Mouse (Mus musculus) lung, embryonic 16.5 days (tissue): ENCODE data around the gene Dennd4a. TPM values are rescaled to one million over a fixed set of nuclear protein-coding genes. Genes with fewer than 3 reads are reported as not detected.
A peak's percentile ranks its signal among the peaks of the same experiment; 100 is the strongest.

Source experiments
- ATAC-seq: fragments of 200-750 bp; cut with Nextera tagmentation; 2 replicates; pipeline ENCODE4 v1.8.0; 2017; ENCODE audit warnings: low read depth, mild to moderate bottlenecking, moderate library complexity
- H3K27ac ChIP-seq: fragments of 300-500 bp; sonication (generic); 2 replicates; pipeline ENCODE4 v1.5.1; 2014; ENCODE audit warnings: mild to moderate bottlenecking, control low read depth, low read length
- H3K27me3 ChIP-seq: fragments of 300-500 bp; sonication (generic); 2 replicates; pipeline ENCODE4 v1.6.1; 2014; ENCODE audit warnings: low read depth, low read length, mixed read lengths; ENCODE audit not compliant: control insufficient read depth, insufficient read depth
- H3K36me3 ChIP-seq: fragments of 300-500 bp; sonication (generic); 2 replicates; pipeline ENCODE4 v1.6.1; 2014; ENCODE audit warnings: low read length; ENCODE audit not compliant: control insufficient read depth, insufficient read depth
- H3K4me1 ChIP-seq: fragments of 300-500 bp; sonication (generic); replicated peaks from 2 replicates; pipeline ENCODE4 v1.6.1; 2014; ENCODE audit warnings: low read length, mixed read lengths; ENCODE audit not compliant: control insufficient read depth, insufficient read depth
- H3K4me2 ChIP-seq: fragments of 300-500 bp; sonication (generic); 2 replicates; pipeline ENCODE4 v1.6.1; 2014; ENCODE audit warnings: low read depth, low read length, control low read depth
- H3K4me3 ChIP-seq: fragments of 300-500 bp; sonication (generic); 2 replicates; pipeline ENCODE4 v1.5.1; 2014; ENCODE audit warnings: mild to moderate bottlenecking, low read length, control low read depth
- H3K9ac ChIP-seq: fragments of 300-500 bp; sonication (generic); 2 replicates; pipeline ENCODE4 v1.6.1; 2014; ENCODE audit warnings: low read length, control low read depth
- H3K9me3 ChIP-seq: fragments of 300-500 bp; sonication (generic); 2 replicates; pipeline ENCODE4 v1.6.1; 2016; ENCODE audit warnings: low read length; ENCODE audit not compliant: control insufficient read depth
- WGBS: fragments of 180-500 bp; shearing (Covaris S2); extraction: QIAGEN DNeasy Blood & Tissue Kit; methylation state at CpG from one replicate; pipeline ENCODE4 v1.1.7; 2014; 5-methylcytosine and 5-hydroxymethylcytosine counted together
- polyA plus RNA-seq: library from polyadenylated mRNA; unstranded; fragments of >200 nt; fragmentation: Nextera tagmentation; extraction: Ambion mirVana; gene quantifications from 2 replicates; pipeline ENCODE4 v1.2.1, GENCODE M21; 2015

The Dennd4a gene
- polyA plus RNA-seq, 1 experiment from 2014 or later = 9.0 TPM

GRCm38 (mm10) chr9:64913406-64913805 lies 102.3 kb downstream of the Dennd4a start:
- H3K36me3 ChIP-seq = peaks cover 5% of the 10 kb centered on the region; the same call in 1 of the 2 replicates
- no peak overlapping the region for H3K9ac ChIP-seq
- H3K9me3 ChIP-seq = no peaks in the 10 kb centered on the region
- H3K27me3 ChIP-seq = no peaks in the 10 kb centered on the region
- no peak for ATAC-seq
- 89% methylated on average over 4 of the region's 4 CpGs for WGBS
- no peaks in the 10 kb centered on the region for H3K4me1 ChIP-seq
- H3K27ac ChIP-seq = no peak overlapping the region
- no peak overlapping the region for H3K4me2 ChIP-seq
- no peak overlapping the region for H3K4me3 ChIP-seq

DNA sequence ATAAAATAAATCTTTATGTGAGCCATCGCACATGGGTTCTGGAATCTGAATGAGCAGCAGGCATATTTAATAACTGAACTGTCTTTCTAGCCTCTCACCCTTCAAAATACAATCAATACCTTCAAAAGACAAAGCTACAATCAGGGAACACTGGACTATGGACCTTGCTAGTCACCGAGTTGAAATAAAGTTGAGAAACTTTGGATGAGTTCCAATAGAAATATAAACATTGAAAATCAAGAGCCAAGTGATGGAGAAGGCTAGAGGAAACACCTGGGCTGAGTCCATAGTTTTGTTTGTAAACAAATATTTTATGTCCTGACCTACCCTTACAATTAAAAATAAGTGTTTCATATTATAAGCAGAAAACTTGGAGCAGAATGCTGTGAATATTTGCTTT lies 102.8 kb downstream of the Dennd4a start:
- 57% methylated on average over 2 of the region's 2 CpGs for WGBS
- no peak overlapping the region for H3K9ac ChIP-seq
- H3K9me3 ChIP-seq = no peaks in the 10 kb centered on the region
- no peak overlapping the region for H3K4me2 ChIP-seq
- H3K27ac ChIP-seq = no peak overlapping the region
- H3K36me3 ChIP-seq = peaks cover 5% of the 10 kb centered on the region; the same call in 1 of the 2 replicates
- H3K27me3 ChIP-seq = no peaks in the 10 kb centered on the region
- no peak for ATAC-seq
- H3K4me3 ChIP-seq = no peak overlapping the region
- 0 out of 2 replicates have a peak, but pooled peaks cover 2% of the 10 kb centered on the region for H3K4me1 ChIP-seq

DNA sequence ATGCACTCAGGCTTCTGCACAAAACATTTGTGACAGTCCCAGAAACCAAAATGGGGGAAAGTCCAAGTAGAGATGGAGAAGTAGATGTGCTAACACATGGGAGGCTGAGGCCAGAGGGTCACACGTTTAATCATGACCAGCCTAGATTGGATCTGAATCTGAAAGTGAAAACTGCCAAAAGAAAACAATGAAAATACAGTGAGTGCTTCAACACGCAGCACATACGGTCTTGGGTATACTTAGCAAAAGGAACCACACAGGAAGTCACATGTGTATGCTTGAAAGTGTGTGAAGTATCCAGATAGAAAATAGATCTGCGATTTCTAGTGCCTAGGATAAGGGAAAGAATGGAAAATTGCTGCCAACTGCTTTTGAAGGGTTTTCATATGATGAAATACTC lies 103.5 kb downstream of the Dennd4a start:
- 0 out of 2 replicates have a peak, but pooled peaks cover 2% of the 10 kb centered on the region for H3K4me1 ChIP-seq
- ATAC-seq = no peak
- no peak overlapping the region for H3K27ac ChIP-seq
- no peaks in the 10 kb centered on the region for H3K27me3 ChIP-seq
- WGBS = 54% methylated on average over 4 of the region's 4 CpGs
- no peak overlapping the region for H3K9ac ChIP-seq
- no peak overlapping the region for H3K4me3 ChIP-seq
- no peak overlapping the region for H3K4me2 ChIP-seq
- peaks cover 5% of the 10 kb centered on the region; the same call in 1 of the 2 replicates for H3K36me3 ChIP-seq
- H3K9me3 ChIP-seq = no peaks in the 10 kb centered on the region

GRCm38 (mm10) chr9:64918560-64918959 lies 107.4 kb downstream of the Dennd4a start:
- Histone ChIP-seq H3K4me2 (peak overlapping the region; percentile 55), H3K9ac (peak overlapping the region; percentile 52), H3K9me3 (no peaks in the 10 kb centered on the region), H3K27ac (peak overlapping the region; percentile 30; the same call in 1 of the 2 replicates), H3K4me1 (0 out of 2 replicates have a peak, but pooled peaks cover 2% of the 10 kb centered on the region), H3K4me3 (peak overlapping the region; percentile 47), H3K27me3 (no peaks in the 10 kb centered on the region), H3K36me3 (0 out of 2 replicates have a peak, but pooled peaks cover 1% of the 10 kb centered on the region)
- WGBS = 33% methylated on average over 16 of the region's 16 CpGs
- peak; percentile 51; the same call in 1 of the 2 replicates for ATAC-seq

DNA sequence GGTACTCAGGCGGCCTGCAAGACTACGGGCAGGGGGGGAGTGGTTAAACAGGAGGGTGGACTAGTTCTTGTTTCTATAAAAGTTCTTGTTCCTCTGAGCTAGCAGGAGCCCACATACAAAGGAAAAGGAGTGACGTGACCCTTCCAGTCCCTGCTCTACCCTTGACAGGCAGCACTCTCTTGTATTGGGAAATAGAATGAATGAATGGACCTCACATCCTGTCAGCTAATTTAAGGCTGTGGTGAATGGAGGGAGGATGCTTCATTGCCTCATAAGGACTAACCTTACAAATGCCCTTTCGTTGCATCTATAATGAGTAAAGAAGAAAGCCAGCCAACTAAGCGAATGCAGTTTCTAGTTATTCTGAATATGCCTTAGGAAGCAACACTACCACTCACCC lies 114.6 kb downstream of the Dennd4a start:
- Histone ChIP-seq H3K4me1 (peaks cover 11% of the 10 kb centered on the region), H3K27ac (peak overlapping the region; percentile 68; the same call in 1 of the 2 replicates), H3K9me3 (no peaks in the 10 kb centered on the region), H3K4me3 (no peak overlapping the region), H3K36me3 (no peaks in the 10 kb centered on the region), H3K27me3 (no peaks in the 10 kb centered on the region), H3K4me2 (no peak overlapping the region), H3K9ac (no peak overlapping the region)
- WGBS = 60% methylated on average over 5 of the region's 5 CpGs
- peak; percentile 51; the same call in 1 of the 2 replicates for ATAC-seq

DNA sequence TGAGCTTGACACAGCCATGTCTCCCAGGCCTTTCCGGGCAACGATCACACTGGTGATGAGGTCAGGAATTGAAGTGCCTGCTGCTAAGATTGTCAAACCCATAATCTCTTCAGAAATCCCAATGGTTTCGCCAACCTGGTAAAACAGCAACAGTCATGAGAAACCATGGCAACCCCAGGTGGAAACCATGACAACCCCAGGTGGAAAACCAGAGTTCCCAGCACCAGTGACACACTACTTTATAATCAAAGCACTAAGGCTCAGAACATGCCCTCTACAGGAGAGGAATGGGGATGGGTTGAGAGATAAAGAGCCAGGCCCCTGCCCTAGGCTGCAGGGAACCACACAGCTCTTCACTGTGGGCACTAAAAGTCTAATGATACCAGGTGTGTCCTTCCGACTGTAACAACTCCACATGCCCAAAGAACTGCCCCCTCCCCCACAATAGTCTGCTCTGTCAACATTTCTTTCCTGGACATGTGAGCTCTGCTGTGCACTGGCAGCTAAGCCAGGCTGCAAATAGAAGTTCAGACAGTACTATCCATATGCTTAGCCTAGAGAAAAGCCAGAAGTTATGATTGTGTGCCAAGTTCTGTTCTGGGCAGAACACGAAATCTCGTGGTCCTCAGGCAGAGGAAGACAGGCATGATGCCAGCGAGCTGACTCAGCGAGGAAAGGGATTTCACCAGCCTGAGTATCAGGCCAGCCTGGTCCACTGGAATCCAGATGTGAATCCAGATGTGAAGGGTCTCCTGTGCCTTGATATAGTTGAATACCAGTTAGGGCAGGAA lies 115.3 kb downstream of the Dennd4a start:
- ATAC-seq = peak; percentile 76
- no peaks in the 10 kb centered on the region for H3K27me3 ChIP-seq
- peaks cover 11% of the 10 kb centered on the region for H3K4me1 ChIP-seq
- peak overlapping the region; percentile 68 for H3K27ac ChIP-seq
- H3K9ac ChIP-seq = peak overlapping the region; percentile 4; the same call in 1 of the 2 replicates
- no peaks in the 10 kb centered on the region for H3K9me3 ChIP-seq
- H3K4me2 ChIP-seq = no peak overlapping the region
- no peak overlapping the region for H3K4me3 ChIP-seq
- H3K36me3 ChIP-seq = no peaks in the 10 kb centered on the region
- 48% methylated on average over 8 of the region's 8 CpGs for WGBS

GRCm38 (mm10) chr9:64930256-64930655 lies 119.1 kb downstream of the Dennd4a start:
- Histone ChIP-seq H3K4me2 (no peak overlapping the region), H3K27me3 (no peaks in the 10 kb centered on the region), H3K27ac (no peak overlapping the region), H3K9ac (no peak overlapping the region), H3K9me3 (no peaks in the 10 kb centered on the region), H3K36me3 (no peaks in the 10 kb centered on the region), H3K4me3 (no peak overlapping the region), H3K4me1 (peaks cover 13% of the 10 kb centered on the region)
- no peak for ATAC-seq
- WGBS = 65% methylated on average over 4 of the region's 4 CpGs

GRCm38 (mm10) chr9:64931751-64932610 lies 120.8 kb downstream of the Dennd4a start:
- WGBS = 48% methylated on average over 7 of the region's 7 CpGs
- Histone ChIP-seq H3K27ac (peak overlapping the region; percentile 50), H3K36me3 (no peaks in the 10 kb centered on the region), H3K4me1 (peaks cover 5% of the 10 kb centered on the region), H3K4me2 (no peak overlapping the region), H3K9ac (no peak overlapping the region), H3K4me3 (no peak overlapping the region), H3K27me3 (no peaks in the 10 kb centered on the region), H3K9me3 (no peaks in the 10 kb centered on the region)
- ATAC-seq = peak; percentile 74
